Mouse (Mus musculus) hindbrain, embryonic 12.5 days (tissue): ENCODE data around the gene Ankrd11. TPM values are rescaled to one million over a fixed set of nuclear protein-coding genes. Genes with fewer than 3 reads are reported as not detected.

Source experiments
- ATAC-seq: fragments of 200-750 bp; cut with Nextera tagmentation; 2 replicates; pipeline ENCODE4 v1.8.0; 2017; ENCODE audit warnings: moderate TSS enrichment; ENCODE audit not compliant: low FRiP score
- H3K27ac ChIP-seq: fragments of 300-500 bp; sonication (generic); 2 replicates; pipeline ENCODE4 v1.5.1; 2016; ENCODE audit warnings: mild to moderate bottlenecking
- H3K27me3 ChIP-seq: fragments of 300-500 bp; sonication (generic); 2 replicates; pipeline ENCODE4 v1.6.1; 2016; ENCODE audit warnings: mild to moderate bottlenecking
- H3K36me3 ChIP-seq: fragments of 300-500 bp; sonication (generic); 2 replicates; pipeline ENCODE4 v1.6.1; 2016; ENCODE audit warnings: mild to moderate bottlenecking
- H3K4me1 ChIP-seq: fragments of 300-500 bp; sonication (generic); 2 replicates; pipeline ENCODE4 v1.6.1; 2016
- H3K4me2 ChIP-seq: fragments of 300-500 bp; sonication (generic); replicated peaks from 2 replicates; pipeline ENCODE4 v1.6.1; 2016; ENCODE audit warnings: mild to moderate bottlenecking
- H3K4me3 ChIP-seq: fragments of 300-500 bp; sonication (generic); 2 replicates; pipeline ENCODE4 v1.5.1; 2016; ENCODE audit warnings: mild to moderate bottlenecking
- H3K9ac ChIP-seq: fragments of 300-500 bp; sonication (generic); 2 replicates; pipeline ENCODE4 v1.6.1; 2016; ENCODE audit warnings: mild to moderate bottlenecking, moderate library complexity
- H3K9me3 ChIP-seq: fragments of 300-500 bp; sonication (generic); replicated peaks from 2 replicates; pipeline ENCODE4 v1.6.1; 2016; ENCODE audit warnings: mild to moderate bottlenecking
- WGBS: fragments of 180-500 bp; shearing (Covaris S2); methylation state at CpG from one replicate; pipeline ENCODE4 v1.1.7; 2016; 5-methylcytosine and 5-hydroxymethylcytosine counted together
- polyA plus RNA-seq: library from polyadenylated mRNA; unstranded; fragments of >200 nt; fragmentation: Nextera tagmentation; extraction: Ambion mirVana; gene quantifications from 2 replicates; pipeline ENCODE4 v1.2.1, GENCODE M21; 2016

Ankrd11 gene
- polyA plus RNA-seq, 1 experiment from 2014 or later, result 90.1 TPM

DNA sequence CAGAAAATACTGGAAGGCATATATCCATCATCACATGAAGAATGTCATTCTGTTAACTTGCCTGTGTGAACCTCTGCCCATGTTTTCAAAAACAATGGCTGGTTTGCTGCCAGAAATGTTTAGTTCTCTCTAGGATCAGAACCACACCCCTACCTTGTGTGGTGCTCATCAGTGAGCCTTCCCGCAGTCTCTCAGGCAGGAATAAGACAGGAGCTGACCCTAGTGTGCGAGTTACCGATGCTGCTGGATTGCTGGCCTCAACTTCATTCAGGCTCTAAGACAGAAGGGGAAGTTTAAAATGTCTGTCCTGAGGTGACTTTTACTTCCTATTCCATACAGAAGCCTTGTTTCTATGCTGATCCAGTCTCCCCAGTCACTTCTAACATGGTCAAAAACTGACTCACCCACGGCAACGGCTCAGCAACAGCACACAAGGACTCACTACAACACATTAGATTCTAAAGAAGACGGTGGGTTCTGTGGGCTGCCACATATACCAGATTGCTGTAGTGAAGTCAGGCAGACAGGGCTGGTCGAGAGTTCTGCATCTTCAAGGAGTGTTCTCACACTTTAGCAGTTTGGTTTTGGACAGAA is 113.3 kb downstream of the Ankrd11 start:
- no peak for ATAC-seq
- 90% methylated on average over 7 of the region's 7 CpGs for WGBS
- Histone ChIP-seq H3K9me3 (no peaks in the 10 kb centered on the region), H3K4me3 (no peak overlapping the region), H3K27me3 (no peaks in the 10 kb centered on the region), H3K27ac (no peak overlapping the region), H3K36me3 (no peaks in the 10 kb centered on the region), H3K4me1 (peaks cover 11% of the 10 kb centered on the region), H3K9ac (no peak overlapping the region), H3K4me2 (no peak overlapping the region)

DNA sequence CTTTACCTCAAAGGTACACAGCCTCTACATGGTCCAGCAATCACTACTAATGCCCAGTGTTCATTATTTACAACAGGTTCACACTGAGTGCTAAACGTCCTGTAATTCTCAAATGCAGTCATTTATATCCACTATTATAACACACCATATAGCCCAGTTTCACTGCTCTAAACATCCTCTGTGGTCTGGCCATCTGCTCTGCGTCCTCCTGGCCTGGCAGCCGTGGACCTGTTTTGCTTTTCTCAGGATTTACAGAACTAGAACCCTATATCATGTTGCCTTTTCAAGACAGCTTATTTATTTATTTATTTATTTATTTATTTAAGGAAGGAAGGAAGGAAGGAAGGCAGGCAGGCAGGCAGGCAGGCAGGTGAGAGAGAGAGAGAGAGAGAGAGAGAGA is 114.2 kb downstream of the Ankrd11 start:
- Histone ChIP-seq H3K27me3 (no peaks in the 10 kb centered on the region), H3K27ac (no peak overlapping the region), H3K4me3 (no peak overlapping the region), H3K4me1 (peaks cover 17% of the 10 kb centered on the region), H3K4me2 (no peak overlapping the region), H3K36me3 (no peaks in the 10 kb centered on the region), H3K9ac (no peak overlapping the region), H3K9me3 (no peaks in the 10 kb centered on the region)
- 86% methylated on average over 3 of the region's 3 CpGs for WGBS
- no peak for ATAC-seq

DNA sequence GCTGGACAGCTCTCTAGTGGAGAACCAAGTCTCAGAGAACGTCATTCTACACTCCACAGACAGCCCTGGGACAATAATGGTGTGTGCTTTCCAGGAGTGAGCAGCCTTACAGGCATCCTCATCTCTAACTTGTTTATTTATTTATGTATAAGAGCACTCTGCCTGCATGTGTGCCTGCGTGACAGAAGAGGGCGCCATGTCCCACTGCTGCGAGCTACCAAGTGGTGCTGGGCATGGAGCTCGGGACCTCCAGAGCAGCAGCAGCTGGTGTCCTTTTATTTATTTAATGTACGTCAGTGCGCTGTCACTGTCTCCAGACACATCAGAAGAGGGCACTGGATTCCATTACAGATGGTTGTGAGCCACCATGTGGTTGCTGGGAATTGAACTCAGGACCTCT is 115.3 kb downstream of the Ankrd11 start:
- H3K27ac ChIP-seq, result no peak overlapping the region
- H3K36me3 ChIP-seq, result no peaks in the 10 kb centered on the region
- H3K9me3 ChIP-seq, result no peaks in the 10 kb centered on the region
- no peaks in the 10 kb centered on the region for H3K27me3 ChIP-seq
- H3K4me1 ChIP-seq, result peaks cover 13% of the 10 kb centered on the region
- WGBS, result 83% methylated on average over 7 of the region's 7 CpGs
- H3K4me2 ChIP-seq, result no peak overlapping the region
- no peak overlapping the region for H3K9ac ChIP-seq
- ATAC-seq, result no peak
- H3K4me3 ChIP-seq, result no peak overlapping the region

DNA sequence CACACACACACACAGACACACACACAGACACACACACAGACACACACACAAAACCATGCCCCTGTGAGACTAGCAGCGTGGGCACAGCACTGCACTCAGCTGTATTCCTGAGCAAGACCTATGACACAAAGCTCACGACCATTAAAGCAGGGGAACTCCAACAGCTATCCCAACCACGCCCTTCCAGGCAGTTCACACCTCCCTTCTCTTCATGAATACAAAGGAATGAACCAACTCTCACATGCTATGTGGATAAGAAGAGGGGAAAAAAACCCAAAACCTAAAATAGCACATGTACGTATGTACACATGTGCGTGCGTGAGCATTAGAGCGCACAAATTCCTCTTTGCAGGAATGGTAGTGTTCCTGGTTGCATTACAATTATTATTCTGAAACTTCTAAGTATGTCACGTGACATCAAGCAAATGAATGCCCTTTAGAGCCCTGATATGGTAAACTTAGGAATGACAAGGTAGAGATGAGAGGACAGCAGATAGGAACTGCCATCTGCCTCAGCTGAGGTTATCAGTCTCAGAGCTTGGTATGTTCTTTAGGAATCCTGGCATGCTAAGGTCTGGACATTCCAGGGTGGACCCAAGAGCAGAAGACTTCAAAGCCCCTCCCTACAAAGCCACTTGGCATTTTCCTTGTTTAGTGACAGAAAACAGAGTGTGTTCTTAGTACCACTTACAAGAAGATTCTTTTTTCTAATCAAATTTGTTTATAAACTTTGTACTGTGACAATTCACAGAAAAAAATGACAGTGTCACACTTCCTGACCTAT is 115.9 kb downstream of the Ankrd11 start:
- 89% methylated on average over 8 of the region's 8 CpGs for WGBS

DNA sequence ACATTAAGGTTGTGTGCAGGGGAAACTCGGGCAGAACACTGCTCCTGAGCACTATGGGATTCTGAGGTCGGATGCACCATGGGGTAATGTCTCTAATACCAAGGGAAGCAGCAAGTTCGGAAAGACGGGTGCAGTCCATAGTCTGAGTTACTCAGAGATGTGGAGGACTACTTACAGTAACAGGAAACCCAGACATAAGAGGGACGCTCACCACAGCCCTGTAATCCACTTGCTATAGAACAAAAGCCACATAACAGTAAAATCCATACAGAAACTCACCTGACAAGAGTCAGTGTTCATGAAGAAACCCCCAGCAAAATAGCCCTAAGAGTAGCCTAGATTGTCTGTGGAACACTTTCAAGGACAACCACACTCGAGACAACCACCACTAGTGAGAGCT is 118.0 kb downstream of the Ankrd11 start:
- Histone ChIP-seq H3K27ac (no peak overlapping the region), H3K9ac (no peak overlapping the region), H3K4me1 (peaks cover 24% of the 10 kb centered on the region), H3K4me2 (no peak overlapping the region), H3K9me3 (no peaks in the 10 kb centered on the region), H3K27me3 (no peaks in the 10 kb centered on the region), H3K4me3 (no peak overlapping the region), H3K36me3 (no peaks in the 10 kb centered on the region)
- WGBS, result 77% methylated on average over 6 of the region's 6 CpGs
- ATAC-seq, result no peak

More for the DNA sequence above, 115.9 kb downstream of the Ankrd11 start:
- H3K4me3 ChIP-seq, result no peak overlapping the region
- H3K4me2 ChIP-seq, result no peak overlapping the region
- ATAC-seq, result no peak
- peaks cover 15% of the 10 kb centered on the region for H3K4me1 ChIP-seq
- H3K9ac ChIP-seq, result no peak overlapping the region
- no peak overlapping the region for H3K27ac ChIP-seq
- H3K36me3 ChIP-seq, result no peaks in the 10 kb centered on the region
- no peaks in the 10 kb centered on the region for H3K9me3 ChIP-seq
- H3K27me3 ChIP-seq, result no peaks in the 10 kb centered on the region

DNA sequence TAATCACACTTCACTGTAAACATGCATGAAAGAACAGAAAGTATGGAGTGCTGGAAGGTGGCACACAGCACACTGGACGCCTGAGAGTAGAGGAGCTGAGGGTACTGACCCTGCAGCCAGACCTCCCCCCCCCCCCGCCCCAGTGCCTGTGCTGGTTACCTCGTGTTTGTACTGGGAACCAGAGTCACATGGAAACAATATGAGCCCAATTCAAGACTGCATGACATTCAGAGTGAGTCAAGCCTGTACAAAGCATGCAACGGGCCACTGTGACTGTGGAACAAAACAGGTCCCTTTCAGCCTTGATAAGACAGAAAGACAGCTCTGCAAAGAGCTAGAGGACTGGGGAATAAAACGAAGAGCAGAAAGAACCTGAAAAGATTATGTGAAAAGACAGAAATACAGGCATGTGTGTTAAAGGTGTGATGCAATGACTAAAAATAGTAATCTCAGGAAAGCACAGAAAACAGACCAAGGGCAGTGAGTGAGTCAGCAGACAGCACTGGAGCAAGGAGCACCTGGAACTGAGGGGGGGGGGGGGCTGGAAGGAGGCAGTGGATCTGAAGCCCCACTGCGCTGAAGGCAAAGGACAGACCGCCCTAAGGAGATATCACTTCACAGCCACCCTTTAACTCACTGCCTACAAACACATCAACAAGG is 118.5 kb downstream of the Ankrd11 start:
- Histone ChIP-seq H3K27me3 (no peaks in the 10 kb centered on the region), H3K4me2 (no peak overlapping the region), H3K36me3 (no peaks in the 10 kb centered on the region), H3K9me3 (no peaks in the 10 kb centered on the region), H3K4me1 (peaks cover 28% of the 10 kb centered on the region), H3K4me3 (no peak overlapping the region), H3K9ac (peak overlapping the region; percentile 18; the same call in 1 of the 2 replicates), H3K27ac (no peak overlapping the region)
- no peak for ATAC-seq
- 50% methylated on average over 7 of the region's 7 CpGs for WGBS

DNA sequence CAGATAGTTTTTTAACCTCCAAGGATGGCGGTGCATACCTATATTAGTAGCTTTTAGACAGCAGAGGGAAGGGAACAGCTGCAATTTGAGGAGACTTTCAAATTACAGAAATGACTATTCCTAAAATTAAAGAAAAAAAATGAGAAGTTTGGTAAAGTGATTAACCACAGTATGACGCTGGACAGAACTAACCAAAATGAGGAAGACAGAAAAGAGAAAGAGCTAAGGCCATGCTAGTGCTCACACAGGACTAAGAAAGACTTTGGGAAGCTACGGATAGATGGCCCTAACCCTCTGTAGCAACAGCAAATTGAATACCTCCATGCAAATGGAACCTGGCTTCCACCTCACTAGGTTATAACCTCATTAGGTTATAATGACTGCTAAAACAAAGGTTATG is 119.1 kb downstream of the Ankrd11 start:
- Histone ChIP-seq H3K27ac (no peak overlapping the region), H3K36me3 (no peaks in the 10 kb centered on the region), H3K4me1 (peaks cover 34% of the 10 kb centered on the region), H3K4me2 (no peak overlapping the region), H3K9me3 (no peaks in the 10 kb centered on the region), H3K9ac (no peak overlapping the region), H3K4me3 (no peak overlapping the region), H3K27me3 (no peaks in the 10 kb centered on the region)
- ATAC-seq, result no peak
- 92% methylated on average over 3 of the region's 3 CpGs for WGBS

DNA sequence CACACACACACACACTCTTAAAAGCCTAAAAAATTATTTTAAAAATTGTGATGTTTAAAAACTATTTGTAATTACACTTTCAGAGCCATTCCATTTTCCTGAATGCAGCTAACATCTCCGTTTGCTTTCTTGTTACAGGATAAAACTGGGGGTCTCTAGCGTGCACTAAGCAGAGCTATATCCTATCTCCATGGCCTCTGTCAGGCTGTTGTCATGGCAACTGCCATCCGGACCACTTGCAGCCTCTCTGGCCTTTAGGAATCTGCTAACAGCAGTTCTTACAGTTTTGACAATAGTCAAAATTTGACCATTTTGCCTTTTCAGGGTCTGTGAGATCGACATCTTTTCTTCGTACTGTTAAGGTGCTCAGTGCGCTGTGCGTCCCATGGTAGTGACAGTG is 121.2 kb downstream of the Ankrd11 start:
- 77% methylated on average over 7 of the region's 7 CpGs for WGBS
- H3K27ac ChIP-seq, result 0 out of 2 replicates have a peak overlapping the region, but pooled peaks have one; percentile 4
- H3K27me3 ChIP-seq, result no peaks in the 10 kb centered on the region
- no peak overlapping the region for H3K4me2 ChIP-seq
- no peaks in the 10 kb centered on the region for H3K9me3 ChIP-seq
- no peak overlapping the region for H3K9ac ChIP-seq
- H3K4me1 ChIP-seq, result peaks cover 45% of the 10 kb centered on the region
- ATAC-seq, result no peak
- H3K4me3 ChIP-seq, result no peak overlapping the region
- H3K36me3 ChIP-seq, result no peaks in the 10 kb centered on the region

DNA sequence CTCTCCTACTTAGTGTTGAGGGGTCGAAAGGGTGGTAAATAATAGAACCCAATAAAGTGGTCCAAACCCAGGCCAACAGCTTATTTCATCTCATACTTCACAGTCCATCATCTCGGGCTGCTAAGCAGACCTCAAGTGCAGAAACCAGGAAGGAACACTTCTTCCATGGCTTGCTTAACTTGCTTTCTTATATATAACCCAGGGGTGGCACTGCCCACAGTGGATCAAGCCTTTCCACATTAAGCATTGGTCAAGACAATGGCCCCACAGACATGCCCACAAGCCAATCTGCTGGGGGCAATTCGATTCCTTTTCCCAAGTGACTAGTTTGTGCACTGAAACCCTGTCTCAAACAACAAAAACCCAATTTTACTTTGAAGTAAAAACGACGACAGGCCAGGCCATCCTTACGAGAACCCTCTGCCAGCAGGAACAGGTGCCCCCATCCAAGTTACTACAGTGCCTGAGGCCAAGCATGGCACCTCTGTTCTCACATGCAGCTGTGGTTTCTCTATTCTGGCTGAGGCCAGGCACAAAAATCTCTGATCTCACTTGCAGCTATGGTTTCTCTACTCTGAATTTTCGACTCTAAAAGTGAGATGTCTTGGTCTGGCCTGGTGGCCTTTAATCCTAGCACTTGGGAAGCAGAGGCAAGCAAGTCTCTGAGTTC is 123.5 kb downstream of the Ankrd11 start:
- 82% methylated on average over 7 of the region's 7 CpGs for WGBS
- H3K4me1 ChIP-seq, result peaks cover 38% of the 10 kb centered on the region
- H3K4me2 ChIP-seq, result no peak overlapping the region
- peak overlapping the region; percentile 12; the same call in 1 of the 2 replicates for H3K27ac ChIP-seq
- 0 out of 2 replicates have a peak, but pooled peaks cover 6% of the 10 kb centered on the region for H3K36me3 ChIP-seq
- H3K4me3 ChIP-seq, result no peak overlapping the region
- no peaks in the 10 kb centered on the region for H3K9me3 ChIP-seq
- H3K9ac ChIP-seq, result no peak overlapping the region
- no peaks in the 10 kb centered on the region for H3K27me3 ChIP-seq
- no peak for ATAC-seq

DNA sequence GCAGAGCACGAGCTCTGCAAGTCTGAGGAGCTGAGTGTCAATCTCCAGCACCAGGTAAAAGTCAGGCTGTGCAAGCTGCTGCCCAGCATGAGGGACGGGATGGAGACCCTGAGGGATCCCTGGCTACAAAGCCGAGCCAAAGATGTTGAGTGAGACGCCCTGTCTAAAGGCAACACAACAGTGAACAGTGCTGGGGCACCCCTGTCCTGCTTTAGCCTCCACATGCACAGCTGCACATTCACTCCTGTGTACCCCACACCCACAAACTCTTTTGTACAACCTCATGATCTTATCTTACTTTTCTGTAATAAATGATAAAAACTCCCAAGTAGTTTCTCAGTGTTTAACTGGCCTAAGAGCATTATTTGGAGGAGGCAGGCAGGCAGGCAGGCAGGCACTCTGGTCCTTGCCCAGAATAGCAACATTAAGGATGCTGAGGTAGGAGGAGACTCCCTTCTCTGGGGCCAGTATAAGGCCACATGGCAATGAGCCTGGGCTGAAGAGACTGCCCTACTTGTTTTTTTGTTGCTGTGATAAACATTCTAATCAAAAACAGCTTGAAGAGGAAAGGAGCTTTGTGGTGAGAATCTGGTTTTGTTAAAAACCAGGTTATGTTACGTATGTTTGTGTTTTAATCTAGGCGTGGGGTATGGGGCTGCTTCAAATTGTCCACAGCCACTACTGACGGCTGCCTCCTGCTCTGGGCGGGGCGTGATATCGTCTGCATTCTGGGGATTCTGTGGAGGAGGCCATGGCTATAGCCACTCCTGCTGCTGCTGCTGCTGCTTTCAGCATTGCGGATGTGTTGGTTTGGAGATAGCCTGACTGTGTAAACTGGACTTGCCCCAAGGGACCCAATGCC is 124.3 kb downstream of the Ankrd11 start:
- no peak overlapping the region for H3K9ac ChIP-seq
- H3K36me3 ChIP-seq, result peaks cover 9% of the 10 kb centered on the region; the same call in 1 of the 2 replicates
- no peaks in the 10 kb centered on the region for H3K9me3 ChIP-seq
- no peak overlapping the region for H3K4me3 ChIP-seq
- 64% methylated on average over 11 of the region's 11 CpGs for WGBS
- no peak overlapping the region for H3K4me2 ChIP-seq
- H3K27me3 ChIP-seq, result no peaks in the 10 kb centered on the region
- peak overlapping the region; percentile 40; the same call in 1 of the 2 replicates for H3K27ac ChIP-seq
- no peak for ATAC-seq
- H3K4me1 ChIP-seq, result peaks cover 34% of the 10 kb centered on the region

DNA sequence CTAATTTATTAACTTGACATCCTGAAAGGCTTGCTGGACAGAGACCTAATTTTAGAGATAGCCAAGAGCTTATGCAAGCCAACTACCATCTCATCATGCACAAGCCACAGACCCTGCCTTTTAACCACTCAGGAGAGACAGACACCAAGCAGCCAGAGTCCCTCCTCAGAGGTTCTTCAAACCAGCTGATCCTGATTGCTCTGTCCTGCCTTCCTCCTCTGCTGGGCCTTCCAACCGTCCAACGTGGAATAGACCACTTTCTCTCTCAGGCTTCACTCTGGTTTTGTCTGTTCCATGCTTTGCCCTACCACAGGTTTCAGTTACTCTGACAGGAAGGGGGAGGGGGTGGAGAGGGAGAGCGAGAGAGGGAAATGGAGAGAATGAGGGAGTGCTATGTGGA is 125.3 kb downstream of the Ankrd11 start:
- no peaks in the 10 kb centered on the region for H3K9me3 ChIP-seq
- no peak overlapping the region for H3K4me2 ChIP-seq
- H3K4me1 ChIP-seq, result peaks cover 34% of the 10 kb centered on the region
- no peak overlapping the region for H3K4me3 ChIP-seq
- no peaks in the 10 kb centered on the region for H3K27me3 ChIP-seq
- 76% methylated on average over 3 of the region's 3 CpGs for WGBS
- H3K27ac ChIP-seq, result no peak overlapping the region
- H3K36me3 ChIP-seq, result peaks cover 9% of the 10 kb centered on the region; the same call in 1 of the 2 replicates
- no peak for ATAC-seq
- H3K9ac ChIP-seq, result no peak overlapping the region
